Mouse (Mus musculus) forebrain, embryonic 10.5 days (tissue): ENCODE data around the gene Mfn1. TPM values are rescaled to one million over a fixed set of nuclear protein-coding genes. Genes with fewer than 3 reads are reported as not detected.

Experiments
- DNase-seq: peaks from one replicate; pipeline ENCODE4 v3.0.0-alpha.2; 2017; ENCODE audit warnings: low spot score; ENCODE audit errors: extremely low spot score
- H3K27ac ChIP-seq: fragments of 300-500 bp; sonication (generic); 2 replicates; pipeline ENCODE4 v1.5.1; 2016; ENCODE audit warnings: mild to moderate bottlenecking
- H3K27me3 ChIP-seq: fragments of 300-500 bp; sonication (generic); 2 replicates; pipeline ENCODE4 v1.6.1; 2016; ENCODE audit warnings: mild to moderate bottlenecking; ENCODE audit not compliant: poor library complexity, severe bottlenecking
- H3K36me3 ChIP-seq: fragments of 300-500 bp; sonication (generic); replicated peaks from 2 replicates; pipeline ENCODE4 v1.6.1; 2016; ENCODE audit warnings: mild to moderate bottlenecking, moderate library complexity
- H3K4me1 ChIP-seq: fragments of 300-500 bp; sonication (generic); 2 replicates; pipeline ENCODE4 v1.6.1; 2016
- H3K4me3 ChIP-seq: fragments of 300-500 bp; sonication (generic); 2 replicates; pipeline ENCODE4 v1.5.1; 2016; ENCODE audit warnings: mild to moderate bottlenecking, moderate library complexity
- H3K9me3 ChIP-seq: fragments of 300-500 bp; sonication (generic); 2 replicates; pipeline ENCODE4 v1.6.1; 2016; ENCODE audit warnings: mild to moderate bottlenecking, moderate library complexity
- WGBS: fragments of 180-500 bp; shearing (Covaris S2); methylation state at CpG from one replicate; pipeline ENCODE4 v1.1.7; 2016; 5-methylcytosine and 5-hydroxymethylcytosine counted together
- polyA plus RNA-seq: library from polyadenylated mRNA; unstranded; fragments of >200 nt; fragmentation: Nextera tagmentation; extraction: Ambion mirVana; gene quantifications from 2 replicates; pipeline ENCODE4 v1.2.1, GENCODE M21; 2016

Mfn1 gene
- polyA plus RNA-seq, 1 experiment from 2014 or later, result 27.2 TPM

DNA sequence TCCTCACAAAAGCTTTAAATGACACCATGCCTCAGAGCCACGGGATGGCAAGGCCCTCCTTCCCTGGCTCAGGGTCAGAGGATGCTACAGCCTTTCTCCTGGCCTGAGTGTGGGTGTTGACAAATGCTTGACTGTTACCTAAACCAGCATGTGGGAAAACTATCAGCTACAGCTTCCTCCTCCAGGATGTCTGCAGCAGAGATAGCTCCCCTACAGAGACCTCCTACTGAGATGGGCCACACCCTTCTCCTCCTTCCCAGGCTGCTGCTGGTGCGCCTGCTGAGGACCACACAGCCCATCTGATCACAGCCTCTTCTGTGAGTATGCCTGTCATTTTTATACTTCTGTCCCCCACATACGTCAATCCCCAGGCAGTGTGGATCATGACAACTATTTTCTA lies 70.1 kb downstream of the Mfn1 start:
- DNase-seq, result no peak
- no peaks in the 10 kb centered on the region for H3K9me3 ChIP-seq
- H3K36me3 ChIP-seq, result no peaks in the 10 kb centered on the region
- no peaks in the 10 kb centered on the region for H3K4me1 ChIP-seq
- WGBS, result 73% methylated on average over 3 of the region's 3 CpGs
- H3K4me3 ChIP-seq, result no peak overlapping the region
- no peaks in the 10 kb centered on the region for H3K27me3 ChIP-seq
- H3K27ac ChIP-seq, result no peak overlapping the region

DNA sequence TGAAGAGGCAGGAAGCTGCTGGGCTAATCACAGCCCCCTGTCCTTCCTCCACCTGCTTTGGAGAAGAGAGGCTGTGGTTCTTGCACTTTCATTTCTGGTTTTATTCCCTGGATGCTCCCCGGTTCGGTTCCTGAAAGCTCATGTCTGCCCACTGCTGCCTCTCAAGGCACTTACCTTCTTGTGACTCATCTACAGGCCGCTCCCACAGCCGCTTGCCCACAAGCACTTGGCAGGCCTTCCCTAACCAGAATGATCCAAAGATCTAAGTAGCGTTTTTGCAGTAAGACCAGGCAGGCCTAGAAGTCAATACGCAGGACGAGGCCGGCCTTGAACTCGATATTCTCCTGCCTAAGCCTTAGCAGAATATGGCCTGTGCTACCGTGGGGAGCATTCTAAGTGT lies 71.8 kb downstream of the Mfn1 start:
- no peaks in the 10 kb centered on the region for H3K4me1 ChIP-seq
- no peak overlapping the region for H3K4me3 ChIP-seq
- H3K9me3 ChIP-seq, result no peaks in the 10 kb centered on the region
- WGBS, result 95% methylated on average over 10 of the region's 10 CpGs
- H3K27ac ChIP-seq, result no peak overlapping the region
- no peak for DNase-seq
- no peaks in the 10 kb centered on the region for H3K27me3 ChIP-seq
- H3K36me3 ChIP-seq, result no peaks in the 10 kb centered on the region

GRCm38 (mm10) chr3:32609233-32609632 lies 80.0 kb downstream of the Mfn1 start:
- Histone ChIP-seq H3K4me1 (no peaks in the 10 kb centered on the region), H3K27me3 (no peaks in the 10 kb centered on the region), H3K36me3 (no peaks in the 10 kb centered on the region; the same call in 1 of the 2 replicates), H3K4me3 (no peak overlapping the region), H3K9me3 (no peaks in the 10 kb centered on the region; the same call in 1 of the 2 replicates), H3K27ac (no peak overlapping the region)
- 97% methylated on average over 4 of the region's 4 CpGs for WGBS
- no peak for DNase-seq

DNA sequence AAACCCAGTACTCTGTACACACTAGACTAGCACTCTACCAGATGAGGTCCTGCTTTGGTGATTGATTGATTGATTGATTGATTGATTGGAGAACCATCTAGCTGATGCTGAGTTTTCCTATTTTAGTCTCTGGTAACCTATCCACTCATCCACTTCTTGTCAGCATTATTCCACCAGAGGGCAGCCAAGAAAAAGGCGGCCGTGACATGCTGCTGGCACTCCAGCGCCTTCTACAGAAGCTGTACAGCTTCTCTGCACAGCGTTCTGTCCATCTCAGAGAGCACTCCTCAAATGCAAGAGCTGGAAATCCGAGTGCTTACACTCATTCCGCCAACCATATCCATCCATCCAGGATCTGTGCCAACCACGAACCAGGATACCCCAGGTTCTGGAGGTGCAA lies 81.3 kb downstream of the Mfn1 start:
- no peak overlapping the region for H3K27ac ChIP-seq
- H3K9me3 ChIP-seq, result no peaks in the 10 kb centered on the region; the same call in 1 of the 2 replicates
- no peaks in the 10 kb centered on the region for H3K4me1 ChIP-seq
- 33% methylated on average over 7 of the region's 7 CpGs for WGBS
- H3K4me3 ChIP-seq, result no peak overlapping the region
- H3K27me3 ChIP-seq, result 0 out of 2 replicates have a peak, but pooled peaks cover 5% of the 10 kb centered on the region
- peak; percentile 26 for DNase-seq
- H3K36me3 ChIP-seq, result no peaks in the 10 kb centered on the region; the same call in 1 of the 2 replicates

GRCm38 (mm10) chr3:32611606-32612170 lies 82.4 kb downstream of the Mfn1 start:
- Histone ChIP-seq H3K27ac (no peak overlapping the region), H3K4me3 (no peak overlapping the region), H3K9me3 (no peaks in the 10 kb centered on the region; the same call in 1 of the 2 replicates), H3K4me1 (peaks cover 11% of the 10 kb centered on the region), H3K36me3 (no peaks in the 10 kb centered on the region; the same call in 1 of the 2 replicates), H3K27me3 (0 out of 2 replicates have a peak, but pooled peaks cover 5% of the 10 kb centered on the region)
- no peak for DNase-seq
- WGBS, result 89% methylated on average over 11 of the region's 11 CpGs

DNA sequence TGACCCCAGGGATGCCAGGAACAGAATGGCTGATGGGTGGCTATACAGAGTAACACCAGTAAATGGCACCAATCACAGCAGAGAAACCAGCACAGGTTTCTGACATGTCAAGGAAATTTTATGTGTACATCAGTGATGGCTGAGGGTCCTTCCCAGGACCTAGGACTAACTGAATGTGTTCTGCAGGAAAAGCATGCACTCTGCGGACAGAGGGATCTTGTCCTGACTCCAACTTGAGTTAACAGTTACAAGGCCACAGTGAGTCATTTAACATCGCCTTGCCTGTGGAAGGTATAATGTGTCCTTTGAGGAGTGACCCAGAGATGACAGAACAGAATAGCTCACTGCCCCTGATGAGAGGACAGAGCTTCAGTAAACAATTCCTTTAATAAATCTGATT lies 85.5 kb downstream of the Mfn1 start:
- Histone ChIP-seq H3K27ac (no peak overlapping the region), H3K27me3 (peaks cover 14% of the 10 kb centered on the region; the same call in 1 of the 2 replicates), H3K4me3 (no peak overlapping the region), H3K36me3 (no peaks in the 10 kb centered on the region; the same call in 1 of the 2 replicates), H3K9me3 (no peaks in the 10 kb centered on the region; the same call in 1 of the 2 replicates), H3K4me1 (peaks cover 18% of the 10 kb centered on the region)
- DNase-seq, result no peak
- WGBS, result 96% methylated on average over 2 of the region's 2 CpGs

- Histone ChIP-seq H3K4me1 (peaks cover 18% of the 10 kb centered on the region), H3K27me3 (peaks cover 14% of the 10 kb centered on the region; the same call in 1 of the 2 replicates), H3K4me3 (peak overlapping the region; percentile 78; the same call in 1 of the 2 replicates), H3K27ac (no peak overlapping the region), H3K9me3 (no peaks in the 10 kb centered on the region; the same call in 1 of the 2 replicates), H3K36me3 (no peaks in the 10 kb centered on the region; the same call in 1 of the 2 replicates)
- 85% methylated on average over 5 of the region's 5 CpGs for WGBS
- DNase-seq, result no peak
These were observed 86.1 kb downstream of the Mfn1 start for GRCm38 (mm10) chr3:32615376-32615775.

GRCm38 (mm10) chr3:32616006-32616330 lies 86.7 kb downstream of the Mfn1 start:
- 13% methylated on average over 14 of the region's 14 CpGs for WGBS
- peak overlapping the region; percentile 88 for H3K27ac ChIP-seq
- no peak for DNase-seq
- peak overlapping the region; percentile 78 for H3K4me3 ChIP-seq
- no peaks in the 10 kb centered on the region; the same call in 1 of the 2 replicates for H3K36me3 ChIP-seq
- H3K4me1 ChIP-seq, result peaks cover 18% of the 10 kb centered on the region
- no peaks in the 10 kb centered on the region; the same call in 1 of the 2 replicates for H3K9me3 ChIP-seq
- H3K27me3 ChIP-seq, result peaks cover 14% of the 10 kb centered on the region; the same call in 1 of the 2 replicates

GRCm38 (mm10) chr3:32616331-32617052 lies 87.2 kb downstream of the Mfn1 start, which contains the start of gene Gnb4:
Gene Gnb4 (minus strand): TSS chr3:32616585.
- 2% methylated on average over 82 of the region's 83 CpGs for WGBS
- peak; percentile 77 for DNase-seq
- peak within 1 kb of the TSS; percentile 78 for H3K4me3 ChIP-seq
- peak within 1 kb of the TSS; percentile 88 for H3K27ac ChIP-seq
- no peaks in the 10 kb centered on the region; the same call in 1 of the 2 replicates for H3K9me3 ChIP-seq
- H3K27me3 ChIP-seq, result peaks cover 14% of the 10 kb centered on the region; the same call in 1 of the 2 replicates
- H3K4me1 ChIP-seq, result peaks cover 18% of the 10 kb centered on the region
- H3K36me3 ChIP-seq, result no peaks in the 10 kb centered on the region; the same call in 1 of the 2 replicates

GRCm38 (mm10) chr3:32617053-32617642 lies 87.9 kb downstream of the Mfn1 start:
- Histone ChIP-seq H3K4me1 (peaks cover 18% of the 10 kb centered on the region), H3K9me3 (no peaks in the 10 kb centered on the region; the same call in 1 of the 2 replicates)
- no peak for DNase-seq

DNA sequence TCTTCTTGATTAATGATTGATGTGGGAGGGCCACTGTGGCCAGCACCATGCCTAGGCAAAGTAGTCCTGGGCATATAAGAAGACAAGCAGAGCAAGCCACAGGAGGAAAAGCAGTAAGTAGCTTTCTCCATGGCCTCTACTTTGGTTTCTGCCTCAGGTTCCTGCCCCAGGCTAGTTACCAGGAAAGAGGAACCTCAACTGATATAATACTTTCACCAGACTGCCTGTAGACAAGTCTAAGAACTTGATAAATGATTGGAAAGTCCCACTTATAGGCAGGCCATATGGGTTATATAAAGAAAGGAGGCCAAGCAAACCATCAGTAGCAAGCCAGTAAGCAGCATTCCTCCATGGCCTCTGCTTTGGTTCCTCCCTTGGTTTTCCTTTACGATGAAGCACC lies 92.4 kb downstream of the Mfn1 start:
- no peaks in the 10 kb centered on the region for H3K9me3 ChIP-seq
- H3K27me3 ChIP-seq, result peaks cover 8% of the 10 kb centered on the region; the same call in 1 of the 2 replicates
- H3K4me3 ChIP-seq, result no peak overlapping the region
- WGBS, result 94% methylated on average over 1 of the region's 1 CpGs
- peaks cover 7% of the 10 kb centered on the region for H3K4me1 ChIP-seq
- no peak for DNase-seq
- no peaks in the 10 kb centered on the region for H3K36me3 ChIP-seq
- no peak overlapping the region for H3K27ac ChIP-seq

More at GRCm38 (mm10) chr3:32617053-32617642, 87.9 kb downstream of the Mfn1 start:
- no peaks in the 10 kb centered on the region; the same call in 1 of the 2 replicates for H3K36me3 ChIP-seq
- peaks cover 14% of the 10 kb centered on the region; the same call in 1 of the 2 replicates for H3K27me3 ChIP-seq
- H3K27ac ChIP-seq, result peak overlapping the region; percentile 88
- WGBS, result 28% methylated on average over 16 of the region's 16 CpGs
- H3K4me3 ChIP-seq, result peak overlapping the region; percentile 78

DNA sequence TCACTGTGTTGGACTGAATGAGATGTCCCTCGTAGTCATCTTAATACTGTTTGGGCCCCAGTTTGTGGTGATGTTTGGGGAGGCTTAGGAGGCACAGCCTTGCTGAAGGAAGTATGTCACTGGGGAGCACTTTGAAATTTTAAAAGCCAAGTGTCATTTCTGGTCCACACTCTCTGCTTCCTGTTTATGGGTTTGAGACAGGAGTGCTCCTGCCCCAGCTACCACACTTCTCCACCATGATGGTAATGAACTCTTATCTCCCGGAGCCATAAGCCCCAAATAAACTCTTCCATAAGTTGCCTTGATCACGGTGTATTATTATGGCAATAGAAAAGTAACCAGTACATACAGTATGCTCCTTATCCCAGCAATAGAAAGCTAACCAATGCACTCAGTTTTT lies 92.8 kb downstream of the Mfn1 start:
- H3K4me1 ChIP-seq, result peaks cover 3% of the 10 kb centered on the region
- H3K4me3 ChIP-seq, result no peak overlapping the region
- H3K27ac ChIP-seq, result no peak overlapping the region
- H3K36me3 ChIP-seq, result no peaks in the 10 kb centered on the region
- WGBS, result 92% methylated on average over 3 of the region's 3 CpGs
- no peak for DNase-seq
- no peaks in the 10 kb centered on the region for H3K9me3 ChIP-seq
- H3K27me3 ChIP-seq, result peaks cover 8% of the 10 kb centered on the region; the same call in 1 of the 2 replicates
